Mouse (Mus musculus): ENCODE measurements around the gene Zfp523.

Zfp523 gene

DNA sequence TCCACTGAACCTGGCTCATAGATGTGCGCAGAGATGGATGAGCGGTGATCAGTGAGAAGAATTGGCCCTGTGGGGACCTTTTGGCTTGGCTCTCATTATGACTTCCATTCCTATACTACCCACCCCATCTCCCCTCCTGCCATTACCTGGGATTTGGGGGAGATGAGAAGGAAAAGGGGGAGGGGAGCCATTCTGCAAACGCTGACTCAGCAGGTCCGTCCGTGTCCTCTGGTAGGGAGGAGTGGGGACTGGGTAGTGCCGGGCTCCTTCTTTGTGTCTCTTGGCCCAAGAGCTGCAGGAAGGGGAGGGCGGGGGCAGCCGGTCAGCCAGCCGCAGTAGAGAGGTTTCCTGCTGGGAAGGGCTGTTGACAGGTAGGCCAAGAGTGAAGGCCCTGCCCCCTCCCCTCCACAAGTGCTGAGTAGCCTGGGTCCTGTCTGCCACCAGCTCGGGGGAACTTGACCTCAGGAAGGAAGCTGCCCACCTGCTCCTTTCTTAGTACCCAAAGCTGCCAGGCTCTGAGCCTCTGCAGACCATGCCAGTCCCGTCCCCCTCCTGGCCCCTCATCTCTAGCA, 15.5 kb upstream of the Zfp523 start:
- DNase-seq (ENCODE audit: low spot score), result no peak

GRCm38 (mm10) chr17:28163666-28164065, 13.3 kb upstream of the Zfp523 start:
- peak; percentile 78 for DNase-seq (ENCODE audit: low spot score)

- DNase-seq (ENCODE audit: low spot score), result peak; percentile 51
These were observed 6.2 kb upstream of the Zfp523 start for GRCm38 (mm10) chr17:28170460-28171305.

- DNase-seq (ENCODE audit: low spot score), result no peak
These were observed 4.2 kb upstream of the Zfp523 start for GRCm38 (mm10) chr17:28172690-28173089.

- no peak for DNase-seq (ENCODE audit: low spot score)
These were observed 664 bp downstream of the Zfp523 start for GRCm38 (mm10) chr17:28177540-28178046.

DNA sequence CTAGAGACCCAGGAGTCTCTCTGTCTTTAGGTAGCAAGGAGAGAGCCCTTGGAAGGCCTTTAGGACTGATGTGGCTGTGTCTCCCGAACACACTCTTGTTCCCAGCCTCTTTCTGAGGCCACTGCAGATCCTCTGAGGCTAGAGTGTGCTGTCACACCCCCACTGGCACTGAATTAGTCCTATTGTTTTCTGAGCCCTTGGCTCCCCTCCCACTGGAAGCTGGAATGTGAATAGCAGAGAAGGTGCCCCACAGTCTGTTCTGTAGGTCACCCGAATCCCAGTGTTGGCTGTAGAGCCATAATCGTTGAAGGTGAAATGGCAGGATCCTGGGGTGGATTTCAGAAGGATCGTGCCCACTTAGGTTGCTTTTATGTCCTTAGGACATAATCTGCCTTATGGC, 3.4 kb downstream of the Zfp523 start:
- DNase-seq (ENCODE audit: low spot score), result peak; percentile 43

- no peak for DNase-seq (ENCODE audit: low spot score)
These were observed 4.0 kb downstream of the Zfp523 start for GRCm38 (mm10) chr17:28180783-28181544.

DNA sequence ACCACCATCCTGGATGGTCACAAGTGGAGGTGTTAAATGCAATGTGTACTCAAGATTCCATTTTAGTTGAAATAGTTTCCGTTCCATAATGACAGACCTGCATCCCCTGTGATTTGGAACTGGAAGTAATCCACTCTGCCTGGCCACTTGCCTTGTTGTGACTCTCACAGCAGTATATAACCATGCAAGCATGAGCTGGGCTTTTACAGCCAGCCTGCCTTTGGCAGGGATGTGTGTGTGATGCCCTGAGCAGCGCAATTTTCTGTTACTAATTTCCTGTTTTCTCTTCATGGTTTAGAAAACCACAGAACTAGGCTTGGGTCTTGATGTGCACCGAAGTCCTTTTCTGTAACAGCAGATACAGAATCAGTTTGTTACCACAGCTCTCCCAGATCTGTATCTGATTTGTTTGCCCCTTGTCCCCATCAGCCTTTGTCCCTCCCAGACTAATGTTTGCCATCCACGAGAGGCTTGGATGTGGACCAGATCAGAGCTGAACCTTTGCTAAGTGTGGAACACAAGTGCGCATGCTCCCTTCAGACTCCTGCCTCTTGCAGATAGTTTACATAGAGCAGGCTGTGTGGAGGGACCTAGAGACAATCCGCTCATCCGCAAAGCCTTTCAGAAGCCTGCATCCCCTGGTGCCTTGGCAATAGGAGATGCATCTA, 8.2 kb downstream of the Zfp523 start:
- no peak for DNase-seq (ENCODE audit: low spot score)

GRCm38 (mm10) chr17:28188313-28188712, 11.4 kb downstream of the Zfp523 start:
- DNase-seq (ENCODE audit: low spot score), result no peak

- no peak for DNase-seq (ENCODE audit: low spot score)
These were observed 15.8 kb downstream of the Zfp523 start for GRCm38 (mm10) chr17:28192754-28193153.

DNA sequence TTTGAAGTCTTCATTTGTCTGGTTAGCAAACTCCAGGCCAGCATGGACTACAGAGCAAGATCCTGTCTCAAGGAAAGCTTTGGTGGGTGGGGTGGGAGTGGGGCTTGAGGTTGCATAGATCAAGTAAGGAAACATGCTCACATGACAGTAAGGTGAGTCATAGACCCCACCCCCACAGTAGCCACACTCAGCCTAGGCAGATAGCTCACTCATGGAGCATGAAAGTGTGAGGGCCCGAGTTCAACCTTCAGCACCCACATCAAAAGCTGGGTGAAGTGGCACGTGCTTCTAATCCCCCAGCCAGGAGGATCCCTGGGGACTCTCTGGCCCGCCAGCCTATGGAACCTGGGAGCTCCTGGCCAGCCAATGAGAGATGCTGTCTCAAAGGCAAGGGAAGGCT, 16.6 kb downstream of the Zfp523 start:
- DNase-seq (ENCODE audit: low spot score), result no peak

GRCm38 (mm10) chr17:28195033-28195432, 18.1 kb downstream of the Zfp523 start:
- no peak for DNase-seq (ENCODE audit: low spot score)

GRCm38 (mm10) chr17:28197646-28198045, 20.7 kb downstream of the Zfp523 start:
- no peak for DNase-seq (ENCODE audit: low spot score)

GRCm38 (mm10) chr17:28201982-28202381, 25.1 kb downstream of the Zfp523 start:
- no peak for DNase-seq (ENCODE audit: low spot score)

DNA sequence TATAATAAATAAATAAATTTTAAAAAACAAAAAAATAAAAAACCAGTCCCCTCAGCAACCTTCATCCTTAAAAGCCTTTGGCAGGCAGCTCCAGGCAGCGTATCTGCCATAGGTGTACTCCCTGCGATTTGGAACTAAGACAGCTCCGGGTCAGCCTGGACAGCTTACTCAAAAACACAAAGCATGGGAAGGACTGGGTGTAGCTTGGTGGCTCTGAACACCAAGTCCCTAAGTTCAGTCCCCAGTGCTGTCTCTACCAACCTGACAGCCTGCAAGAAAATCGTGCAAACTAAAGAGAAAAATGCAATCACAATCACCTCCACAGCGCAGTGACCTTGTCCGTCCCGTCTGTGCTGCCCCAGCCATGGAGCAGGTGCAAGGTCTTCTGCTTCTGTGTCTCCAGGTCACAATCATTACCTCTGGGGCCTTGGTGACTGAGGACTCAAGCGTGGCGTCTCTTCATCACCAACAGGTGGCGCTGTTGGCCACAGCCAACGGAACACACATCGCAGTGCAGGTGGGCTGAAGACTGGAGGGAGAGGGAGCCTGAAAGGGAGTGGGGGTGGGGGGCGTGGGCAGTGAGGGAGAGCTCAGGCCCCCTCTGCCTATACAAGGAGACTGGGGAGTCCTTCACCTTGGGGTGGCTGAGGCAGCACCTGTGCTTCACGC, 27.3 kb downstream of the Zfp523 start:
- DNase-seq (ENCODE audit: low spot score), result no peak

GRCm38 (mm10) chr17:28205443-28205842, 28.5 kb downstream of the Zfp523 start:
- DNase-seq (ENCODE audit: low spot score), result no peak

GRCm38 (mm10) chr17:28207092-28207491, 30.2 kb downstream of the Zfp523 start:
- DNase-seq (ENCODE audit: low spot score), result no peak

DNA sequence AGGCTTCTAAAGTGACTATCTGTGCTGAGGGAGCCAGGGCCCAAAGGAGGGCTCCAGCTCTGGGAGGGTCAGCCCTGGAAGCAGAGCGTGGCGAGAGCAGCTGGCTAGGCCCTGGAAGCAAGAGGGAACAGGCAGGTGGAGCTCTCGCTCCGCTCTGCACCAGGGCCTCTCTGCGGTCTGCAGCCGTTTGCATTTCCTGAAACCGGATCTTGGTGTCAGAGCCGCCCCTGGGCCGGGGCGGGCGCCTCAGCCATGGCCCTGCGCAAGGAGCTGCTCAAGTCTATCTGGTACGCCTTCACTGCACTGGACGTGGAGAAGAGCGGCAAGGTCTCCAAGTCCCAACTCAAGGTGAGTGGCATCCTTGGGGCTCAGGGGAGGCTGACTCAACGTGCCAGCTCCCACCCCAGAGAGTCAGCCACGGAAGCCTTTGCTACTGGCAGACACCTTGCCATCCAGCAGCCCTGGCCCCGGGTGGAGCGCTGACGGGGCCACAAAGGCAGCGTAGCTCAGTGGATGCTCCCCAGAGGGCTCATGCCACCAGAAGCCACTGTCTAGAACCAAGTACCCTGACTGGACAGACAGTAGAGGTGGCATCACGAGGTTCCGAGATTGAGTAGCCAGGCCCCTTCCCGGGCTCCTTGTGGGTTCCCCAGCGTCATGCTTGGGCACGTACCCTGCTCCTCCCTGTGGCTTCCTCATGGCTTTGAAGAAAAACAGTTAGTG, 30.8 kb downstream of the Zfp523 start, which contains the start of gene Def6:
Gene Def6 (plus strand): TSS at position 188 of the 723 bp plus-strand sequence.
- DNase-seq (ENCODE audit: low spot score), result peak; percentile 47

GRCm38 (mm10) chr17:28208314-28208612, 31.3 kb downstream of the Zfp523 start:
- DNase-seq (ENCODE audit: low spot score), result no peak

DNA sequence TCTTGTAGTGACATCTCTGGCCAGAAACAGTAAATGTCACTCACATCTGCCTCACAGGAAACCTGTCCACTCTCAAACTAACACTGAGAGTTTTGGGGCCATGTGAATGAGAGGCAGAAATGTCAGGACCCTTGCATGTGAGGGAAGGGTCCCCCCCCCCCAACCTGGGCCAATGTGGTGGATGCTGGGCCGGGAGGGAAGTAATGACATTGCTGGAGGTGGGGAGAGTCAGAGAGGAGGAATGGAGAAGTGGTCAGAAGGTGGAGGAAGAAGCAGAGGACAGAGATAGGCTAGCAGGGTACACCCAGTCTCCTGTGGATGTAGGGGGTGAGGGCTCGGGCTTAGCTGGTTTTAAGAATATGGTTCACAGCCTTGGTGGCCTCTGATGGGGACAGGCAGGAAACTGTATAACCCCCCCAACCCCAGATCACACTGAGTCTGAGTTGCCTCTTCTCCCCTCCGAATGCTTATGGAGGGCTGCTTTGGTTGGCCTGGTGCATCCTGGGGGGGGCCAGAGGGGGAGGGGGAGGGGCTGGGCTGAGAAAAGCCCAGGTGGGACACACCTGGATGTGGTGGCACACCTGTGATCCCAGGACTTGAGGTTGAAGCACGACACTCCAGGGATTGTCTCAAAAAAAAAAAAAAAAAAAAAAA, 32.7 kb downstream of the Zfp523 start:
- no peak for DNase-seq (ENCODE audit: low spot score)

All from layer of hippocampus, adult 11-12 months (tissue).